Mouse (Mus musculus): ENCODE data around the gene Siglecg. TPM values are rescaled to one million over a fixed set of nuclear protein-coding genes. Genes with fewer than 3 reads are reported as not detected.
"Not testable (repeated sequence)": the region's sequence is repeated elsewhere in the genome, so short reads cannot be mapped to it uniquely, and the experiment has no call there.

Siglecg gene
- 0.28 and 0.32 TPM in 2 replicates for polyA plus RNA-seq (2015; fragmentation: Nextera tagmentation; extraction: Ambion mirVana)

GRCm38 (mm10) chr7:43408131-43408553 lies at the start of gene Siglecg:
Siglecg (plus strand) TSS chr7:43408204.
- H3K4me3 ChIP-seq (replicated peaks) = no peak within 1 kb of the TSS
- no peaks in the 10 kb centered on the region for H3K9me3 ChIP-seq (replicated peaks)
- 58% methylated on average over 4 of the region's 4 CpGs for WGBS (ENCODE audit: insufficient replicate concordance)
- DNase-seq (no peak), ATAC-seq (ENCODE audit: low read depth) (no peak)
- no peaks in the 10 kb centered on the region for H3K27me3 ChIP-seq
- H3K9ac ChIP-seq = no peak within 1 kb of the TSS
- H3K27ac ChIP-seq = no peak within 1 kb of the TSS
- H3K4me1 ChIP-seq (replicated peaks) = no peaks in the 10 kb centered on the region; the same call in 1 of the 2 replicates
- H3K4me2 ChIP-seq = no peak within 1 kb of the TSS
- no peaks in the 10 kb centered on the region for H3K36me3 ChIP-seq

GRCm38 (mm10) chr7:43358556-43358955 lies 49.4 kb upstream of the Siglecg start:
- Histone ChIP-seq H3K9ac (no peak overlapping the region), H3K4me2 (no peak overlapping the region), H3K4me1 (replicated peaks) (peaks cover 20% of the 10 kb centered on the region), H3K36me3 (no peaks in the 10 kb centered on the region), H3K4me3 (replicated peaks) (no peak overlapping the region), H3K27me3 (no peaks in the 10 kb centered on the region), H3K9me3 (replicated peaks) (no peaks in the 10 kb centered on the region), H3K27ac (no peak overlapping the region)
- 75% methylated on average over 3 of the region's 3 CpGs for WGBS (ENCODE audit: insufficient replicate concordance)
- no peak for DNase-seq
- ATAC-seq (ENCODE audit: low read depth) = no peak

DNA sequence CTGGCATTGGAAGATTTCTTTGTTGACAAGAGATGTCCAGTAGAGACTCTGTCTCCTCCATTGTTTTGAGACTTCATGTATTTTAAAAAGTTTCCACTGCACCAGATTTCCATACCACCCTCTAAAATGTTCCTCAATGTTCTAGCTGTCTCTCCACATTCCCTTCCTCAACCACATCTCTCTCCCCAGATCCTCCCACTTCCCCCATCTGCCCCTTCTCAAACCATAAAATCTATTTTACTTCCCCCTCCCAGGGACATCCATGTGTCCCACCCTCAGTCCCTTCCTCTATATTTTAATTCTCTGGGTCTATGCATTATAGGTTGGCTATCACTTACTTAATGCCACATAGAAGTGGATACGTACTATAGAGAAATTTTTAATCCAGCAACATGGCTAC lies 46.6 kb upstream of the Siglecg start:
- 71% methylated on average over 1 of the region's 1 CpGs for WGBS (ENCODE audit: insufficient replicate concordance)
- DNase-seq = no peak

GRCm38 (mm10) chr7:43362021-43362420 lies 46.0 kb upstream of the Siglecg start:
- Histone ChIP-seq H3K9ac (no peak overlapping the region), H3K4me3 (replicated peaks) (no peak overlapping the region), H3K4me1 (replicated peaks) (no peaks in the 10 kb centered on the region), H3K9me3 (replicated peaks) (no peaks in the 10 kb centered on the region), H3K4me2 (no peak overlapping the region), H3K36me3 (no peaks in the 10 kb centered on the region), H3K27me3 (no peaks in the 10 kb centered on the region), H3K27ac (no peak overlapping the region)
- DNase-seq (no peak), ATAC-seq (ENCODE audit: low read depth) (no peak)
- WGBS (ENCODE audit: insufficient replicate concordance) = 47% methylated on average over 4 of the region's 4 CpGs

More for the DNA sequence above, 46.6 kb upstream of the Siglecg start:
- Histone ChIP-seq H3K9ac (no peak overlapping the region), H3K4me1 (replicated peaks) (no peaks in the 10 kb centered on the region), H3K9me3 (replicated peaks) (no peaks in the 10 kb centered on the region), H3K4me2 (no peak overlapping the region), H3K27me3 (no peaks in the 10 kb centered on the region), H3K27ac (no peak overlapping the region), H3K36me3 (no peaks in the 10 kb centered on the region), H3K4me3 (replicated peaks) (no peak overlapping the region)
- ATAC-seq (ENCODE audit: low read depth) = no peak

- 9% methylated on average over 5 of the region's 5 CpGs for WGBS (ENCODE audit: insufficient replicate concordance)
- Histone ChIP-seq H3K27me3 (no peaks in the 10 kb centered on the region), H3K9me3 (replicated peaks) (no peaks in the 10 kb centered on the region), H3K4me1 (replicated peaks) (no peaks in the 10 kb centered on the region), H3K4me3 (replicated peaks) (no peak overlapping the region), H3K4me2 (no peak overlapping the region), H3K36me3 (no peaks in the 10 kb centered on the region), H3K9ac (no peak overlapping the region), H3K27ac (no peak overlapping the region)
- ATAC-seq (ENCODE audit: low read depth) (no peak), DNase-seq (no peak)
Measured at GRCm38 (mm10) chr7:43378226-43378625, 29.8 kb upstream of the Siglecg start.

GRCm38 (mm10) chr7:43392349-43393121 lies 15.5 kb upstream of the Siglecg start:
- WGBS (ENCODE audit: insufficient replicate concordance) = 34% methylated on average over 8 of the region's 8 CpGs
- no peak overlapping the region for H3K4me3 ChIP-seq (replicated peaks)
- H3K36me3 ChIP-seq = no peaks in the 10 kb centered on the region
- no peaks in the 10 kb centered on the region for H3K27me3 ChIP-seq
- no peaks in the 10 kb centered on the region for H3K9me3 ChIP-seq (replicated peaks)
- no peak overlapping the region for H3K9ac ChIP-seq
- DNase-seq = no peak
- H3K27ac ChIP-seq = no peak overlapping the region
- no peak overlapping the region for H3K4me2 ChIP-seq
- 0 out of 2 replicates have a peak, but pooled peaks cover 2% of the 10 kb centered on the region for H3K4me1 ChIP-seq (replicated peaks)
- no peak for ATAC-seq (ENCODE audit: low read depth)

DNA sequence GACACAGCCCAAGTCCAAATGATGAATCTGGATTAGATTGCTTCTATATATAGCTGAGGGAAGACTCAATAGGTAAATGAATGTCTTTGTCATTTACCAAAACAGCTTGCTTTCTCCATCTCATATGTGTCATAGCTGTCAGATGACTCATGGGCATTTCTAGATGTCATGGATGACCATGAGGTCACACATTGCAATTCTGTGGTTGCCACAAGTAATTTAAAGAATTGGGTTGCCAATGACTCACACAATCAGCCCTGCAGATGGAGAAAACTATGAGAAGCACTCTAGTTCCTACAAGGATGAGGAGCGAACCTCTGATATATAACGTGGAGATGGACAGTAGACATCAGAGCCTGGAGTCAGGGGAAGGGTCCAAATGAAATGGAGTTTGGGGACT lies 8.5 kb upstream of the Siglecg start:
- H3K27me3 ChIP-seq = no peaks in the 10 kb centered on the region
- no peaks in the 10 kb centered on the region for H3K4me1 ChIP-seq (replicated peaks)
- H3K36me3 ChIP-seq = no peaks in the 10 kb centered on the region
- no peak overlapping the region for H3K27ac ChIP-seq
- no peak overlapping the region for H3K4me3 ChIP-seq (replicated peaks)
- H3K9me3 ChIP-seq (replicated peaks) = no peaks in the 10 kb centered on the region
- ATAC-seq (ENCODE audit: low read depth) (no peak), DNase-seq (no peak)
- no peak overlapping the region for H3K9ac ChIP-seq
- no peak overlapping the region for H3K4me2 ChIP-seq
- WGBS (ENCODE audit: insufficient replicate concordance) = 75% methylated on average over 2 of the region's 2 CpGs

GRCm38 (mm10) chr7:43402718-43403117 lies 5.3 kb upstream of the Siglecg start:
- no peak for DNase-seq
- no peak for ATAC-seq (ENCODE audit: low read depth)
- no peaks in the 10 kb centered on the region for H3K36me3 ChIP-seq
- no peak overlapping the region for H3K9ac ChIP-seq
- no peaks in the 10 kb centered on the region for H3K27me3 ChIP-seq
- WGBS (ENCODE audit: insufficient replicate concordance) = 12% methylated on average over 2 of the region's 2 CpGs
- no peak overlapping the region for H3K4me2 ChIP-seq
- H3K4me3 ChIP-seq (replicated peaks) = no peak overlapping the region
- no peak overlapping the region for H3K27ac ChIP-seq
- no peaks in the 10 kb centered on the region for H3K4me1 ChIP-seq (replicated peaks)
- no peaks in the 10 kb centered on the region for H3K9me3 ChIP-seq (replicated peaks)

DNA sequence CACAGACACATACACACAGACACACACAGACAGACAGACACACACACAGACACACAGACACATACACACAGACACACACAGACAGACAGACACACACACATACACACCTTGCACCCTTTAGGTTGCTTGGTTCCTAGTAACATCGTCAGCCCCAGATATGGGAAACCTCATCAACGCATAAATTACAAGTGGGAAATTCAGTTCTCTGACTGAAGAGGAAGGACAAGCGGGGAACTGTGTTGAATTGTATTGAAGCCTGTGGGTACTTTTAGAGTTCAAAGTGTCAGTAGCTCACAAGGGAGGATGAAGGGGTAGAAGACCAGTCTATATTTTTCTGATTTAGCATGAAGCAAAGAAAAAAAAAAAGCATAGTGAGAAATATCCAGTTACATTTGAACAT lies 431 bp upstream of the Siglecg start:
- H3K9ac ChIP-seq = no peak overlapping the region
- H3K27ac ChIP-seq = no peak overlapping the region
- no peak for ATAC-seq (ENCODE audit: low read depth)
- H3K9me3 ChIP-seq (replicated peaks) = no peaks in the 10 kb centered on the region
- no peaks in the 10 kb centered on the region for H3K27me3 ChIP-seq
- H3K36me3 ChIP-seq = no peaks in the 10 kb centered on the region
- no peak overlapping the region for H3K4me2 ChIP-seq
- DNase-seq = no peak
- no peak overlapping the region for H3K4me3 ChIP-seq (replicated peaks)
- WGBS (ENCODE audit: insufficient replicate concordance) = 48% methylated on average over 3 of the region's 3 CpGs
- no peaks in the 10 kb centered on the region; the same call in 1 of the 2 replicates for H3K4me1 ChIP-seq (replicated peaks)

GRCm38 (mm10) chr7:43409084-43409483 lies 1.1 kb downstream of the Siglecg start:
- Histone ChIP-seq H3K36me3 (no peaks in the 10 kb centered on the region), H3K27ac (no peak overlapping the region), H3K4me2 (no peak overlapping the region), H3K9ac (no peak overlapping the region), H3K4me3 (replicated peaks) (no peak overlapping the region), H3K4me1 (replicated peaks) (no peaks in the 10 kb centered on the region; the same call in 1 of the 2 replicates), H3K9me3 (replicated peaks) (no peaks in the 10 kb centered on the region), H3K27me3 (no peaks in the 10 kb centered on the region)
- 64% methylated on average over 3 of the region's 3 CpGs for WGBS (ENCODE audit: insufficient replicate concordance)
- no peak for DNase-seq
- ATAC-seq (ENCODE audit: low read depth) = no peak

- H3K4me2 ChIP-seq; H3K4me1 ChIP-seq (replicated peaks); H3K27ac ChIP-seq; H3K9ac ChIP-seq; ATAC-seq (ENCODE audit: low read depth); H3K27me3 ChIP-seq; H3K4me3 ChIP-seq (replicated peaks); H3K9me3 ChIP-seq (replicated peaks); DNase-seq; H3K36me3 ChIP-seq: not testable (repeated sequence)
- 43% methylated on average over 4 of the region's 4 CpGs for WGBS (ENCODE audit: insufficient replicate concordance)
Measured at GRCm38 (mm10) chr7:43411724-43412123, 3.7 kb downstream of the Siglecg start.

DNA sequence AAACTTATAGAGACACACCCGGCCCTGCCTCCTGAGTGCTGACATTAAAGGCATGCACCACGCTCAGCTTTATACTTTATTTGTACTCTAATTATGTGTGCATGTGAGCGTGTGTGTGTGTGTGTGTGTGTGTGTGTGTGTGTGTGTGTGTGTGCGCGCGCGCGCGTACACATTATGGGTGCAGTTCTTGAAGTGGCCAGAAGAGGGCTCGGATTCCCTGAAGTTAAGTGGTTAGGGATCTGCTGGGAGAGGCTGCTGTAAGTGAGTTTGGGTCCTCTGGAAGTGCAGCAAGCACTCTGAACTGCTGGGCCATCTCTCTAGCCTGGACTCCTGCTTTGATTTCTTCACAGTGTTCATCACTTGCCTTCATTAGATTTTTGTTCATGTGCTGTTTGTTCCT lies 9.3 kb downstream of the Siglecg start:
- no peaks in the 10 kb centered on the region for H3K36me3 ChIP-seq
- no peak overlapping the region for H3K4me3 ChIP-seq (replicated peaks)
- no peak for ATAC-seq (ENCODE audit: low read depth)
- DNase-seq = no peak
- no peak overlapping the region for H3K4me2 ChIP-seq
- no peaks in the 10 kb centered on the region for H3K4me1 ChIP-seq (replicated peaks)
- 75% methylated on average over 10 of the region's 10 CpGs for WGBS (ENCODE audit: insufficient replicate concordance)
- no peaks in the 10 kb centered on the region for H3K27me3 ChIP-seq
- H3K9ac ChIP-seq = no peak overlapping the region
- H3K9me3 ChIP-seq (replicated peaks) = no peaks in the 10 kb centered on the region
- H3K27ac ChIP-seq = no peak overlapping the region
